Mouse (Mus musculus) cerebellum, postnatal 10 days (tissue): ENCODE data around the gene Hmox1.
A peak's percentile ranks its signal among the peaks of the same experiment; 100 is the strongest.

Experiments used
- DNase-seq, 2 experiments: peaks; one replicate each; pipeline ENCODE4 v3.0.0; 2021; ENCODE audit warnings: mixed read lengths in 2 of 2

Hmox1 gene

DNA sequence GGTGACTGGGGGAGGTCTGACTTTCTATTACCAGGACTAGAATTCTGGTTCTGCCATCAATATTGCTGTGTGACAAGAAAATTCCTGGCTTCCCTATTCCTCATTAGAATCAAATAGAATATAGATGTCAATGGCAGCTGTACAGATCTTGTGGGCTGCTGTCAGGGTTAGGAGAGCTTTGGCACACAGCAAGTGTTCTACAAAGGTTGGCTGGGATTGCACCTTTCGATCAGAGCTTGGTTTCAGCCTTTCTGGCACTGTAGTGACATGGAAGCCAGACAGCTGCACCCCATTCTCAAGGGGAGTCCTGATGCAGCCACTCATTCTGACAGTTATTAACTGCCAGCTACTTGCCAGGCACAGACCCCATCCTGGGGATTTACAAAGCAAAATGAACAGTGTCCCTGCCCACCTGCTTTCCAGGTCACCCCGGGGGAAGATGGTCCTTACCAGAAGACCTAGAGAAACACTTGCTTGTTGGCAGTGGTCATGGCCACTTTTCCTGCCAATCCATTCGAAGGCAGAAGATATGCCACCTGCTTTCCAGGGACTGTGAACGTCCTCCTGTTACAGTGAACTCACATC, 2.5 kb upstream of the Hmox1 start:
- peak; percentile 51 to 55 for DNase-seq

DNA sequence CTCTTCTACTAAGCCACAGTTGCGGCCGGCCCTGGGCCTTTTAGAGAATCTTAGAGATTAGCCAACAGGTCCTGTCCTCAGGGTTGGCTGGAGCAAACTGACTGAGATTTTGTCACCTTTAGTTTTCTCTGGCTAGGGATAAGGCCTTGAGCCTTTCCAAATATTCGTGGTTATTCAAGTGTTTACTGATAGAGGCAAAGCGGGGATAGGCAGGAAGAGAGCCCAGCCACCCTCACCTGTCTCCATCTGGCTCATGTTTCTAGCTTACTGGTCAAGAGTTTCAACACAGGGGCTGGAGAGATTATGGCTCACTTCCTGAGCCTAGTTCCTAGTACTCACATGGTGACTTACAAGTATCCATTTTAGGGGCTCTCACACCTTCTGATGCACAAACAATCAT, 9.5 kb downstream of the Hmox1 start:
- no peak for DNase-seq

DNA sequence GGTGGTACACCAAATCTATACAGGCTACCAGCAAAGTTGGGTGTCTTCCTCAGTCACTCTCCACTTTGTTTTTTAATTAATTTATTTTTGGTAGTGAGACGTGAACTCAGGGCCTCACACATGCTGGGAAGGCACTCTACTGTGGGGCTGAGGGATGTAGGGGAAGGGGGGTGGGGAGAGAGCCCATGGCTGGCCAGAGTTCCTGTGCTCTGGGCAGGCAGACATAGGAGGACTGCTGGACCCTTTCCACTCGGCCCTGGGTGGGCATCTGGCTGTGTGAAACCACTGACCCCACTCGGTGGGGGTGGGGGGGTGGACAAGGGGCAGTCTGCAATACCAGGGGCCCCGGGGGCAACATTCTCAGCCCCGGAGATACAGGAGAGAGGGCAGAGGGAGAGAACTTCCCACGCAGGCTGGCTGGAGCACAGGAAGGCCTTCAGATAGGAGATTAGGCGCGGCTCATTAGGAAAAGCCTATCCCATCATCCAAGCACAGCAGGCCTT, 10.0 kb downstream of the Hmox1 start:
- DNase-seq: peak in 1 of 2 experiments; percentile 13

DNA sequence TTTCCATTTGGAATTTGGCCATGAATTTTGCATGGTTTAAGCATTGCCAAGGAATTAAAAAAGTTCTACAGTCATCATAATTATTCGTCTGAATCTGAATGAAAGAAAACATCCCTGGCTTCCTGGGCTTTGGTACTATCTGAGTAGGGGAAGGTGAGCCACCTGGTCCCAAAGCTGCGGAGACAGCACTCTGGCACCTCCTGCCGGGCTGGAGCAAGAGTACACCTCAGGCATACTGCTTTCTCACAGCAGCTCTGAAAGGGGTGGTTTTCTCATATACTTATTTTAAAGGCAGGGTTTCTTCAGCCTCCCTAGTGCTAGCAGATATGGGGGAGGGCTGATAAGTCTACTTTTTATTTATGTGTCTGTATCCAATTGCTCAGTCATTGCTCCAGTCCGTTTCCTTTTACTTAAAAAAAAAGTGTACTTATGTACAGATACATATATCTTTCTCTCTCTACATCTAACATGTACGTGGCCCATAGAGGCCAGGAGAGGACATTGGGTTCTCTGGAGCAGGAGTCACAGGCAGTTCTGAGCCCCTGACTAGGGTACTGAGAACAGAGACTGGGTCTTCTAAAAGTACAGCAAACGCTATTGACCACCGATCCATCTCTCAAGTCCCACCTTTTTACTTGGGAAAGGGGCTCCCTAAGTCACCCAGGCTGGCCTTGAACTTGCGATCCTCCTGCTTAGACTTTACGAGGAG, 15.3 kb downstream of the Hmox1 start:
- peak; percentile 92 to 93 for DNase-seq

DNA sequence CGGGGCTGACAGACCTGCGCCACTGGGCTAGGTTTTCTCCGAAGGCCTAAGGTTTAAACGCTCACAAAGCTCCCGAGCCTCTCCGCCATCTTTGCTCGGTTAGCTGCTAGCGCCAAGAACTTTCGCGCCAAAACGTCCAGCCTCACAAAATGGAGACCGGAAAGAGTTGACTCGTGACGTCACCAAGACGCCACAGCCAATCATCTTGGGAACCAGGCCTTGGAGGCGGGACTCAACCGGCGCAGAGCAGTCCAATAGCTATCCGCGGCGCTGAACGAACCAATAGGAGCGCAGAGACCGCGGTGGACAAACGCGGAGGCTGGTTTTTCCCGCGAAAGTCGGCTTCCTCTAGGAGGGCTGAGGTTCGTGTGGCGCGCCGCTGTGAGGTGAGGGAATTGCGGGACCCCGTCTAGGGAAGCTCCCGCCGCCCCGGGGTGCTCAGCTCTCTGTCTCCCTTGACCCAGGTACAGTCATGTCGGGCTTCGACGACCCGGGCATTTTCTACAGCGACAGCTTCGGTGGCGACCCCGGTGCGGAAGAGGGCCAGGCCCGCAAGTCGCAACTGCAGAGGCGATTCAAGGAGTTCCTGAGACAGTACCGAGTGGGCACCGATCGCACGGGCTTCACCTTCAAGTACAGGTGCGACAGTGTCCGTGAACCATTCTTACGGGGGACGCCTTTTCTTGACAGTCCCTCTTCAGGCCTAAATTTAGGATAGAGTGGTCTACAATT, 16.0 kb downstream of the Hmox1 start, which contains the start of gene Mcm5:
Gene Mcm5 (plus strand): TSS at position 334 of the 732 bp plus-strand sequence.
- peak; percentile 99 for DNase-seq

DNA sequence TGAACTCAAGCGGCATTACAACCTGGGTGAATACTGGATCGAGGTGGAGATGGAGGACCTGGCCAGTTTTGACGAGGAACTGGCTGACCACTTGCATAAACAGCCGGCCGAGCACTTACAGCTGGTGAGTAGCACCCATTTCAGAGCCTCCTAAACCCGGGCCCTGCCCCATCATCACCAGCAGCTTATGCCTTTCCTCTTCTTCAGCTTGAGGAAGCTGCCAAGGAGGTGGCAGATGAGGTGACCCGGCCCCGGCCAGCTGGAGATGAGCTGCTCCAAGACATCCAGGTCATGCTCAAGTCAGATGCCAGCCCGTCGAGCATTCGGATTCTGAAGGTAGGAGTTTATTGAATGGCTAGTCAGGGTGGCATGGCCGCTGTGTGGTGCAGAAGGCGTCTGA, 16.7 kb downstream of the Hmox1 start:
- DNase-seq: peak in 1 of 2 experiments; percentile 19

DNA sequence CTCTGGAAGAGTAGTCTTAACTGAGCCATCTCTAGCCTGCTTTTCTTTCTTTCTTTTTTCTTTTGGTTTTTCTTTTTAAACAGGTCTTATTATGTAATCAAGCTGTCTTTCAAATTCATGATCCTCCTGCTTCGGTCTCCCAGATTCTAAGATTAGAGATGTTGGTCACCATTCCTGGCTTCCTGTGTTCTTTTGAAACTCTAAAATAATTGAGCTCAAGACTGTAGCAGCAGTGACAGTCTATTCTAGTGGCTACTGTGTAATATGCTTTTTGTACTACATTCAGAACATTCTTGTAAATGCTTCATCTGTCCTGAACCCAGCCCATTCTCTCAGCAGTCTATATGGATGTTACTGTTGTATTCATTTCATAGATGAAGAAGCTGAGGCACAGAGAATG, 25.1 kb downstream of the Hmox1 start:
- no peak for DNase-seq

DNA sequence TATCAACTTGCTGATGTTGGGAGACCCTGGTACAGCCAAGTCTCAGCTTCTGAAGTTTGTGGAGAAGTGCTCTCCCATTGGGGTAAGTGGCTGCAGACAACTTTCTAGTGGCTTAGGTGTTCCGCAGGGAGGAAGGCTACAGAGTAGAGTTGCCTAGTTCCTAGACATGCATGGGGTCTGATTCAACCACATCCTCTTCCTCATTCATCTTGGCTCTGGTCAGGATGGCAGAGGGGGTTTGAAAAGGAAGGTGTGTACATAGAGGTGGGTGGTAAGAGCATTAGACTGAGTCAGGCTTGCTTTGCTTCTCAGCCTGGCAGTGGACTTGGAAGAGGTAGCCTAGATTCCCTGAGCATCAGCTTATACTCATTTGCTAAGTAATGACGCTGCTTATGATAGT, 25.9 kb downstream of the Hmox1 start:
- DNase-seq: no peak

DNA sequence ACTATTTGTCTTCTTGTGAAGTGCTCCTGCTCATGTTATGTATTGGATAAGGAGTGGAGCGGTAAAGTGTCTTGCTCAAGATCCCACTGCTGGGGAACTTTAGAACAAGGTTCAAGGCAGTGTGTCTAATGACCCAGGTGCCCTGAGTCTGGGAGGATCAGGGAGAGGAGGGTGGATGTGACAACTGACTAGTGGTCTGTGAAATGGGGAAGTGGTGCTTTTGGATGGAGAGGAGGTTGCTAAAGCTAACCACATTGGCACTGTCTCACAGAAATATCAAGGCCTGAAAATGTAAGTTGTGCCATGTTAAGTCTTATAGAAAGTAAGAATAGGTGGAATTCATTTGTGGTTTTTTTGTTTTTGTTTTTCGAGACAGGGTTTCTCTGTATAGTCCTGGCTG, 26.3 kb downstream of the Hmox1 start:
- no peak for DNase-seq

DNA sequence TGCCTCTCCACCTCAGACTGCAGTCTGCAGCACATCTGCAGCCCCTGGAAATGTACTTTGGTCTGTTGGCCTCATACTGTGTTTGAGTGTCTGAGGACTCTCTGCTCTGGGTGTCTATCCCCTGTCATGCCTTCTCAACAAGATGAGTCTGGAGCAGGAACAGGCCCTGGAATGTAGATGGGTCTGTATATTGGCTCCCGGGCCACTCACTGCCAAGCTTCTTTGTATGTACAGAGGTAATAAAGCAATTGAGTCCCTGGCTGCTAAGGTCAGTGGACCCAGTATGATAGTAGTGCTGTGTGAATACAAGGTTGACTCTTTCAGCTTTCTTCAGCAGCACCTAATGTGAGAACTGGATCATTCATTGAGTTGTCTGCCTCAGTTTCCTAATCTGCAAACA, 34.0 kb downstream of the Hmox1 start:
- DNase-seq: no peak

DNA sequence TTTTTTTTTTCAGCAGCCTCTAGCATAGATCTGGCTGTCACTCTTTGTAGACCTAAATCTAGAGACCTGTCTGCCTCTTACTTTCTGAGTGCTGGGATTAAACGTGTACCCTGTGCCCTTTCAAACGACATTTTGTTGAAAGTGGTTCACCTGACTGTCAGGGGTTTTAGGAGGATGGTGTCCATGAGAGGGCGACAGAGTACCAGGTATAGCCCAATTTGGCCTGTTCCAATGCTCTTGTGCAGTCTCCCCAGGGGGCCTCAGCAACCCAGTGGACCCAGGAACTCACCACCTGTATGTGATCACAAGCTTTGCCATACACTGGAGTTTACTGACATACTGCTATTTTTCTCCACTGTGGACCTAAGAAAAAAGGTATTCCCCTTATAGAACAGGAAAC, 39.1 kb downstream of the Hmox1 start:
- peak; percentile 83 to 87 for DNase-seq

DNA sequence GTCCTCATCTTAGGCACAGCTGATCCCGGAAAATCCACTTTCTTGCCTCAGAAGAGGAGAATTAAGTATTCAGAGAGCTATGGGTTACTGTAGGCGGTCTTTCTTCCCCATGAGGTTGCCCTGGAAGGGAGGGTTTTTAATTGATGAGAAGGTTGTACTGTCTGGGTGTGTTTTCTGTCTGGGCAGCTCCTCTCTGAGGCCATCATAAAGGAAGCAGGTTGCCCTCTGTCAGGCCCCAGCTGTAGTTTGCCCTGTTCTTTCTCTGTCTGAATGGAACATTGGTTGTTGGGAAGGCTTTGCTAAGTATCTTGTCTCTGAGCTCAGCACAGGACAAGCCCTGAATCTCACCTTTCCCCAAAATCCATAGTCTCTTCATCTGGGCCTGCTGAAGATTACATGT, 40.0 kb downstream of the Hmox1 start:
- DNase-seq: no peak

DNA sequence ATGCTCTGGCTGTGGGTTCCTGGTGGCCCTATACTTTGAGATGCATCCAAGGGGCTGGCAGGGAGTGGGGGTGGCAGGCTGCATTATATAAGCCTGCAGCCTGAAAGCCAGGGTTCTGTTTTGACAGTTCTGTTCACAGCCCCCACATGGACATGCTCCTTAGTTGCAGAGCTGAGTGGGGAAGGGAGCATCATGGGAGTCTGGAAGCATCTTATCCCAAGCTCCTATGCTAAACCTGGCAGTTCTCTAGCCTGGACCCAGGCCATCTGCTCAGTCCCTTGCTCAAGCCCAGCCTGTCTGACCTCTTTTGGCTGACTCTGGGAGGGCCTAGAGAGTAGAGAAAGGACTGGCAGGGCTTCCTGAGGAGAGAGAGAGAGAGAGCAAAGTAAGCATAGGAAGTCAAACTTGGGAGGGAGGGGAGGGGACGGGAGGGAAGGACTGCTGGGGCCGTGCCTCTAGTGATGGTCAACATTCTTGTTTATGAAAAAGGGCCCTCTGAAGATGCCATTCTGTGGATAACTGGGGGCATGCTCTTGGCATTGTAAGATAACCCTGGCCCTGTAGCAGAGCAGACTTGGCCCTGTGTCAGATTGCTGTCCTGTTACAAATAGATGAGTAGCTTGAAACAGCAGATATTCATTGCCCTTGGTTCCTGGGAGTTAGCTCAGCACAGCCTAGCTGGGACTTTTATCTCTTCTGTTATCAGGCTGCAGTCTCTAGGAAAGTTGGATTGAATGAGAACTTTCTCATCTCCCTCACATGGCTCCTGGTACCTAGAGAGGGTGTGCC, 41.4 kb downstream of the Hmox1 start:
- peak; percentile 89 to 94 for DNase-seq

DNA sequence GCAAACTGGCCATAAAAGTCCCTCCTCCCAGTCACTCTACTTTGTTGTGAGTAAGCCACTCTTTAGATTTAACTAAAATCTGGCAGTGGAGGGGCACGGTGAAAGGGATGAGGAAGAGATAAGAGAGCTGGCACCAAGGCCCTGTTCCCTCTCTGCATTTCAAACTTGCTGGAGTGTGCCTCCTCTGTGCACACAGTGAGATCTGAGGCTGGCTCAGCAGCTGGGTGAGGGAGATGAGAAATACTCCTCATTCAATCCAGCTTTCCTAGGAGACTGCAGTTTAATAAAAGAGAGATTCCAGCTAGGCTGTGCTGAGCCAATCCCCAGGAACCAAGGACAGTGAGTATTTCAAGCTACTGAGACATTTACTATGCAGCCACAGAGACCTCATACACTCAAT, 42.3 kb downstream of the Hmox1 start:
- DNase-seq: no peak

DNA sequence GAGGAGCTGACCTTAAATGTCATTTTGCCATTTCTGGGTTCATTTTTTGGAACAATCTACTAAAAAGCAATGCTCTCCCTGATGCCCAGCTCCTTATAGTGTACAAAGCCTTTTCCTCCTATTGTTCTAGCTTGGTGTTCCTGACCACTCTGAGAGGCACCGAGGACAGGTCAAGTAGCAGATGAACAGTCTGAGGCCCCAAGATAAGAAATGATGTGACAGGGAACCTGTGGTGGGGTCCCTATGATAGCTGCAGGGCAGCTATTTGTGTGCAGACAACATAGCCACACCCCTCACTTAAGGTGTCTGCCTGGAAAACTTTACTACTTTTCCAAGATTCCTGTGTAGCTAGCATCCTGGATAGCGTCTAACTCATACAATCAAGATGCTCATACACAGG, 42.8 kb downstream of the Hmox1 start:
- no peak for DNase-seq

DNA sequence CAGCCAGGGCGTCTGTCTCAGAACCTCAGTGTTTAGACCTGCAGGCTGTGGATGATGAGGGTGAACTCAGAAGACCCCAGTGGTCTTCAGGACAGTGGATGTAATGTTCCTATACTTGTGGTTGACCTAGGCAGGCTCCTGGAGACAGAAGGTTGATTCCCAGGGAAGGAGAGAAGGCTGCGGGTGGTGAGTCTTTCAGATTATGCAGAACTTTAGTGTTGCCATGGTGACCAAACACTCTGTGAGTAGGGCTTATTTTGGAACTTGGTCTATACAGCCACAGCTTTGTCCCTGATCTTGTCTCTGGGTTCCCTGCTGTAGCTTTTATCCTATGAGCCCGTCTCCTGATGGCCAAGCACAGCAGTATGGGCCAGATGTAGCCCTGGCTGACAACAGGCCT, 44.1 kb downstream of the Hmox1 start:
- no peak for DNase-seq
